Mouse (Mus musculus) embryonic fibroblast, embryonic 13.5 days (primary cell): ENCODE measurements around the gene Tcf7l2. TPM values are rescaled to one million over a fixed set of nuclear protein-coding genes. Genes with fewer than 3 reads are reported as not detected.

Experiments used
- H3K27ac ChIP-seq: 2 replicates; pipeline ENCODE4 v1.5.1; 2012; ENCODE audit warnings: low read length, control low read depth, inconsistent platforms; ENCODE audit not compliant: insufficient read depth
- H3K4me1 ChIP-seq: 2 replicates; pipeline ENCODE4 v1.6.1; 2011; ENCODE audit warnings: low read length; ENCODE audit not compliant: control insufficient read depth, insufficient read depth
- H3K4me3 ChIP-seq: 2 replicates; pipeline ENCODE4 v1.5.1; 2011; ENCODE audit warnings: mild to moderate bottlenecking, control low read depth, low read length; ENCODE audit not compliant: insufficient read depth
- CTCF ChIP-seq: IDR thresholded peaks from 2 replicates; pipeline ENCODE4 v1.5.1; 2011; ENCODE audit warnings: mild to moderate bottlenecking, control low read depth, low read length, moderate library complexity, borderline replicate concordance; ENCODE audit not compliant: insufficient read depth
- POLR2A ChIP-seq: IDR thresholded peaks from 2 replicates; pipeline ENCODE4 v1.6.1; 2011; ENCODE audit warnings: low read depth, mild to moderate bottlenecking, control low read depth, low read length, moderate library complexity
- polyA plus RNA-seq: library from polyadenylated mRNA; stranded (reverse); fragments of >200 nt; gene quantifications from 2 replicates; pipeline ENCODE4 v1.2.4, GENCODE M21; 2011; ENCODE audit warnings: low read depth; ENCODE audit not compliant: missing spikeins, insufficient read length

Gene Tcf7l2
- polyA plus RNA-seq, 1 experiment, result 41.1 TPM

DNA sequence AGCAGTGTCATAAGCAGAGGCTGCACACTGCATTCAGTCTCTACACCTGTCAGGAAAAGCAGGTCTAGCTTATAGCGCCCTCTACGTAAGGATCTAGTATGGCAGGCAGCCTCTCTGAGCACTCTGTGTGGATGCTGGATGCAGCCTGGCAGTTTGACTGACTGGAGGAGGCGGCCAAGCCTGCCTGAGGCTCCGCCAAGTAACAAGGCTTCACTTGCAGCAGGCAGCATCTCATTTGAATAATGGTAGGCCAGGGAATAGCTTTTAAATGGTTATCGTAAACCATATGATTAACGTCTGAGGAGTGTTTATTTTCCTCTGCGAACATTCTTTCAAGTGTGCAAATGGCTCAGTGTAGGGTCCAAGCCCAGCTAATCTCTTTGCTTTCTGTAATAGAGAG is 167.4 kb downstream of the Tcf7l2 start:
- Histone ChIP-seq H3K4me3 (no peak overlapping the region), H3K4me1 (no peaks in the 10 kb centered on the region), H3K27ac (no peak overlapping the region)
- TF ChIP-seq POLR2A (no peak), CTCF (peak; percentile 31; the same call in 1 of the 2 replicates)

DNA sequence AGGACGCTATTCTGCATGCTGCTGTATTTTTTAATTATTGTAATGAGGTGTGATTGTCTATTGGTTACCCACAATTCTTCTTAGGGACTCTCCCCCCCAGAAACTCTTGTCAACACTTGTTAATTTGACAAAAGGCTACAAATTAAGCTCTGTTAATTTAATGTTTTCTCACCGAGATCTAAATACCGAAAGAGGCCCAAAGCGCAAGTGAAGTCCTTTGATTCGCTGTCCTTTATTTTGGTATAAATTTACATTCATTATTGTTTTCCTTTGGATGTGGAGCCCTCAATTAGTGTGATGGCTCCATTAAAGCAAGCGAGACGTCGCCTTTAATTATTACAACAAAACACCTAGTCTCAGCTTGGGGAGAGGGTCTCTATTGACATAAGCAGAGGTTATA is 170.3 kb downstream of the Tcf7l2 start:
- Histone ChIP-seq H3K4me3 (no peak overlapping the region), H3K4me1 (no peaks in the 10 kb centered on the region), H3K27ac (no peak overlapping the region)
- TF ChIP-seq CTCF (no peak), POLR2A (no peak)

DNA sequence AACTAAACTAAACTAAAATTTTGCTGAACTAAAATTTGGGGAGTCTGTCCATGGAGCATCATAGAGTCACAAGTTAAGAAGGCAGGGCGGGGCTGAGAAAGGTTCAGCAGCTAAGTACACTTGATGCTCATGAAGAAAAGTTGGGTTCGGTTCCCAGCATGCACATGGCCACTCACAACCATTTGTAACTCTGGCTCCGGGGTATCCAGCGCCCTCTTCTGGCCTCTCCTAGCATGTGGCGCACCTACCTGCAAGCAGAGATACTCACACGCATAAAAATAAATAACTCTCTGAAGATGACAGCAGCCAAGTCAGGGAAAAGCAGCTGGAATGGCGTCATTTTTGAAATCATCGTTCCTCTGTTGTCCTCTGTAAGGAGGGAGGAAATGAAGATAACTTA is 171.2 kb downstream of the Tcf7l2 start:
- Histone ChIP-seq H3K4me1 (no peaks in the 10 kb centered on the region), H3K27ac (no peak overlapping the region), H3K4me3 (no peak overlapping the region)
- TF ChIP-seq CTCF (no peak), POLR2A (no peak)

DNA sequence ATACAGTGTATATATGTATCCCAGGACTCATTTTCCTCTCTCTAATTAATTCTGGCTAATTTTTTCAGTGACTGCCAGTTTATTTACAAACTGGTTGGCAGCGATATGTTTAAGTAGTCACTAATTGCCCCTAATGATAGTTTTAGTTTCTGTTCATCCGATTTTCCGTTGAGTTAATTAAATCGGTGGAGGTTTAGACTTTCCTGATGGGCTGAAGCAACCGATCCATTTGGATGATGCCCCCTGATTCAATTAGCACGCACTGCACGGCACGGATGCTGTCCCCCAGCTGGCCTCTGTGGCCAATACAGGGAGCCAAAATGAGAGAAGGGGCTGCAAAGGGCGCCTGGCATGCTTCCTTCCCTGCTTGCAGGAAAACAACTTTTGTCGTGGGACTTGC is 172.0 kb downstream of the Tcf7l2 start:
- Histone ChIP-seq H3K27ac (no peak overlapping the region), H3K4me3 (no peak overlapping the region), H3K4me1 (no peaks in the 10 kb centered on the region)
- TF ChIP-seq POLR2A (no peak), CTCF (no peak)

DNA sequence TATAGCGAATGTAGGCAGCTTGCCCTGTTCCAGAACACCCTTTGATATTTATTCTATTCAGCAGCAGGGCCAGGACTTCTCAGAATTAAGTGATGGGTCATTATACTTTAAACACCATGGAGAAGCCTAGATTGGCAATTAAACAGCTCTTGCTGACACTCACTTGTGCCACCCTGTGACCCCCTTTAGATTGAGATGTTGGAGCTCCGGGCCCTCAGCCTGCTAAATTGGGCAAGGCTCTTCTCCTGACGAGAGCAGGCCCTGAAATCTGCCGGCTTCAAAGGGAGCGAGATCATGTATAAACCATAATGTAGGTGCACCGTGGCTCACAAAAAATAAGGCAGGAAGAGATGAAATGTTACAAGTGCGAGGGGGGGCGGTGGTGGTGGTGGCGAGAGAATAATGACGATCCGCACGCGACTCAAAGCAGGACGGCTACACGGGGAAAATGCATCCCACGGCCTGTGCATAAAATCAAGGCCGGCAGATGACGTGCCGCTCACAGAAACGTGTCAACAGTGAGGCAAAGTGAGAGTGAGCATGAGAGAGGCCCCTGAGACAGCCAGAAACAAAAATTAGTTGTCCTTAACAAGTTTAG is 173.1 kb downstream of the Tcf7l2 start:
- Histone ChIP-seq H3K4me3 (no peak overlapping the region), H3K27ac (no peak overlapping the region)
- TF ChIP-seq POLR2A (no peak), CTCF (no peak)

DNA sequence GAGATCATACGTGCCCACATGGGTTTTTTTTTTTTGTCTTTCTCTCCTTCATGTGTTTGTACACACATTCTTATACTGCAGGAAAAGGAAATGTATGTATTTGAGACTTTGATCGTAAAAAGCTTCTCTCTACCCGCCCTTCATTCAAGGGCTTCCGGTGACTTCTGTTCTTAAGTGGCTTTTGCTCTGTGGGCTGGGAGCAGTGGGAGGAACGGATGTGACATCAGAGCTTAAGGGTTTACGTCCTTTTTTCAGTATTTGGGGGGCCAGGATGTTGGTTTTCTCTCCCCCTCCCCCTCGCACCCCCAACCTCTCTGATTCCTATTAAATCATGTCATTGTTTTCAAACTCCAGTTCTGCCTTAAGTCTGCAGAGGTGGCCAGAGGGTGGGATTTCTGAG is 173.9 kb downstream of the Tcf7l2 start:
- no peak overlapping the region for H3K4me3 ChIP-seq
- TF ChIP-seq CTCF (no peak), POLR2A (no peak)
- no peaks in the 10 kb centered on the region for H3K4me1 ChIP-seq
- no peak overlapping the region for H3K27ac ChIP-seq

More for the DNA sequence above, 173.1 kb downstream of the Tcf7l2 start:
- H3K4me1 ChIP-seq, result no peaks in the 10 kb centered on the region

DNA sequence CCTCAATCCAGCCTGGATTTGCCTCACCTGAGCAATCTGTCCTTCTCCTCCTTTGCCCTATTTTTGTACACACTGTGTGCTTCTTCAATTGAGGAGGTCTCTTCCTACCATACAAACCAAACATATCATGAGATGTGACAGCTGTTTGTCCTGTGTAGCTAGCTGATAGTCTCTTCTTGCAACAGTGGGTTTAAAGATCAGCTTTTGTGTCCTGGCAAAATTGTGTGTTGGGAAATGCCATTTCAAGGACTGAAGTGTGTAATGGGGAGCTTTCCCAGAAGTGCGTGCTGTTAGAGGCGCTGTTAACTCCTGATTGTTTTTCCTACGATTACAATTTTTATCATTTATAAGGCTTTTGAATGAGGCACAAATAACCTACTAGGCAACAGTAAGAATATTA is 174.6 kb downstream of the Tcf7l2 start:
- H3K4me3 ChIP-seq, result no peak overlapping the region
- no peaks in the 10 kb centered on the region for H3K4me1 ChIP-seq
- no peak for TF ChIP-seq POLR2A
- TF ChIP-seq CTCF, result no peak
- no peak overlapping the region for H3K27ac ChIP-seq

DNA sequence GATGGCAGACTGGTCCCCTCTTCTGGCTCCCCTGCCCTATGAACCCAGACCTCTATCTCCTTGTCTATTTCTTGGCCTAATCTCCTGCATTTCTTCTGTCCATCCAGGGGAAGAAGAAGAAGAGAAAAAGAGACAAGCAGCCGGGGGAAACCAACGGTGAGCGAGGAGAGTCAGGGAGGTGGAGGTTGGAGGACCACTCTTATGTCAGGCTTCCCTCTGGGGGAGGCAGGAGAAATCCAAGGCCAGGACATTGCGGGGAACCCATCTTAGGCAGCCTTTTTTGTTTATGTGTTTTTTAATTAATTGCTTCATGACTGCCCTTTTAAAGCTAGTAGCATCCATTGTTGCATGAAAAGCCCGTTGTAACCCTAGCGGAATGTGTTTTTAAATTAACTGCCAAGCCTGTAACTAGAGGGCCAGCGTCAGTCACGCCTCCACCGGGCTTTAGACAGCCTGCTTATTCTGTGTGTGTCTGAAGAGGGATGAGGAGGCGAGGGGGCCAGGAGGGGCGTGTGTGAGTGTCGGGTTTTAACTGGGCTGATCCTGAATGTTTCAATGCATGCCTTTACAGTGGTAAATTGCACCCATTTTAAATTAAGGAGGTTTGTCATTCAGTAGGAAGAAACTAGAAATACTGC is 182.3 kb downstream of the Tcf7l2 start:
- Histone ChIP-seq H3K4me1 (no peaks in the 10 kb centered on the region), H3K4me3 (no peak overlapping the region), H3K27ac (no peak overlapping the region)
- TF ChIP-seq CTCF (no peak), POLR2A (no peak)

DNA sequence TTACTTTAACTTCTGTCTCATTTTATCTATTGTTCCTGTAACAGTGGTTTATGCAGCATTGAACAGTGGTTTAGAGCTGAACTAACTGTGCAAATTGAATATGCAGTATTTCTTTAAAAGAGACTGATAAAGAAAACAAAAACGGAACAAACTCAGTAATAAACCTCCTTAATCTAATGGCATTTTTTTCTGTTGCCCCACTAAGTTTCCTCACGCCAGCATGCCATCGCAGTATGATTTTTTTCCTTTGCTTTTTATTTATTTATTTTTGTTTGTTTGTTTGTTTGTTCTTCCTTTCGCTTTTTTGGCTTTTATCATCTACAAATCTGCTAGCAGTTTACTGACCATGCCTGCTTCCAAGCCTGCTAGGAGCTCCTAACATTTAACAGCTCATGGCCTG is 183.2 kb downstream of the Tcf7l2 start:
- H3K4me1 ChIP-seq, result no peaks in the 10 kb centered on the region
- no peak overlapping the region for H3K4me3 ChIP-seq
- H3K27ac ChIP-seq, result no peak overlapping the region
- no peak for TF ChIP-seq POLR2A
- no peak for TF ChIP-seq CTCF

DNA sequence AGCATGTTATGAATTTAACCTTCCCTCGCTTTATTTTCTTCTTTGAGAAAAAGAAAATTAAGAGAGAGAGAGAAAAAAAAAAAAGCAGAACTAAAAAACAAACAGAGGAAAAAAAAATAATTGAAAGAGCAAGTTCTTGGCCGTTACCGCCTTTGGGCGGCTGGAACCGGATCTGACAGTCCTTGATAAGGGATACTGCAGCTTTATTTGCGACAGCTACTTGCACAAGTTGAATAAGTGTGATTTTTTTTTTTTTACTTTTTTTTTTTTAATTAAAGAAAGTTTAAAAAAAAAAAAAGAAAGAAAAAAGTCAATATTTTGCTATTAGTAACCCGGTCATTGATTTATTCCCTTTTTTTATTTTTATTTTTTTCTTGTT is 183.8 kb downstream of the Tcf7l2 start:
- H3K27ac ChIP-seq, result no peak overlapping the region
- no peak overlapping the region for H3K4me3 ChIP-seq
- H3K4me1 ChIP-seq, result no peaks in the 10 kb centered on the region
- TF ChIP-seq CTCF (no peak), POLR2A (no peak)
